Mouse (Mus musculus) heart, postnatal 14 days (tissue): ENCODE results near the gene Trim34a. TPM values are rescaled to one million over a fixed set of nuclear protein-coding genes. Genes with fewer than 3 reads are reported as not detected.
"Not testable (repeated sequence)": the region's sequence is repeated elsewhere in the genome, so short reads cannot be mapped to it uniquely, and the experiment has no call there.

ENCODE experiments used
- DNase-seq, 2 experiments: peaks; one replicate each; pipeline ENCODE4 v3.0.0; 2021 to 2022
- intact Hi-C: fragments of 180-260 bp; cut with DNase I; formaldehyde crosslinking; loops from one replicate; pipeline ENCODE4 v1.15.1; 2025
- long read RNA-seq, 2 experiments: library from polyadenylated mRNA; stranded (forward); transcript quantifications; one replicate each; pipeline ENCODE4 v2.0.0; 2021
- total RNA-seq, 2 experiments: library from RNA; stranded (reverse); gene quantifications; 2 replicates each; pipeline ENCODE4 v1.2.3; 2021

The Trim34a gene
- total RNA-seq = 1 to 10 TPM; 3.7 to 3.8 TPM
- long read RNA-seq, experiment 1, partial matches to known transcripts = 1 of 5 reads
- long read RNA-seq, experiment 1, other reads (novel, unspliced or antisense) = 1 of 5 reads
- long read RNA-seq, experiment 2, partial matches to known transcripts = 0 of 6 reads
- long read RNA-seq, experiment 2, other reads (novel, unspliced or antisense) = 1 of 6 reads

GRCm38 (mm10) chr7:104244287-104245181, at the start of gene Trim34a:
TSS of gene Trim34a (plus strand) at chr7:104244457.
- intact Hi-C loops = no loop called here
- DNase-seq = peak; percentile 39 to 60

- intact Hi-C loops = no loop called here
These were observed 48.4 kb upstream of the Trim34a start, which contains the start of gene Olfr649 for GRCm38 (mm10) chr7:104195885-104196284. TSS of gene Olfr649 (minus strand) at chr7:104195985.

GRCm38 (mm10) chr7:104199822-104200221, 44.4 kb upstream of the Trim34a start:
- intact Hi-C loops = loop anchor here (1.0 to 5.0 kb wide), 2 partner anchors 31 to 402 kb away; partner anchors contain the start of gene Olfr655
- peak; percentile 71 to 80 for DNase-seq

More at GRCm38 (mm10) chr7:104195885-104196284, 48.4 kb upstream of the Trim34a start, which contains the start of gene Olfr649:
- DNase-seq = no peak

- intact Hi-C loops = no loop called here
- no peak for DNase-seq
These were observed 38.1 kb upstream of the Trim34a start for GRCm38 (mm10) chr7:104206197-104206596.

- intact Hi-C loops = no loop called here
- no peak for DNase-seq
These were observed 28.2 kb upstream of the Trim34a start for GRCm38 (mm10) chr7:104216011-104216535.

GRCm38 (mm10) chr7:104217881-104218280, 26.4 kb upstream of the Trim34a start:
- intact Hi-C loops = no loop called here
- no peak for DNase-seq

GRCm38 (mm10) chr7:104218701-104219569, 25.3 kb upstream of the Trim34a start, which contains the start of gene Trim6:
TSS of gene Trim6 (plus strand) at chr7:104218793.
- DNase-seq = peak; percentile 81 to 86
- intact Hi-C loops = no loop called here

- intact Hi-C loops = loop anchor here (1.0 kb wide), 1 partner anchor 31 kb away; no protein-coding TSS in a partner anchor
- DNase-seq = peak; percentile 25 to 43
These were observed 13.1 kb upstream of the Trim34a start for GRCm38 (mm10) chr7:104231203-104231602.

GRCm38 (mm10) chr7:104240857-104241256, 3.4 kb upstream of the Trim34a start:
- intact Hi-C loops = no loop called here

GRCm38 (mm10) chr7:104243616-104244015, 641 bp upstream of the Trim34a start:
- intact Hi-C loops = no loop called here
- no peak for DNase-seq

More at GRCm38 (mm10) chr7:104240857-104241256, 3.4 kb upstream of the Trim34a start:
- no peak for DNase-seq

GRCm38 (mm10) chr7:104260380-104260779, 16.1 kb downstream of the Trim34a start:
- DNase-seq, intact Hi-C loops: not testable (repeated sequence)

- DNase-seq, intact Hi-C loops: not testable (repeated sequence)
These were observed 21.1 kb downstream of the Trim34a start for GRCm38 (mm10) chr7:104265335-104265734.

- DNase-seq, intact Hi-C loops: not testable (repeated sequence)
These were observed 35.1 kb downstream of the Trim34a start for GRCm38 (mm10) chr7:104279361-104279760.

- DNase-seq = not testable (repeated sequence)
These were observed 43.6 kb downstream of the Trim34a start, which contains the start of gene Trim5 for GRCm38 (mm10) chr7:104287576-104288443. TSS of gene Trim5 (minus strand) at chr7:104288094.

GRCm38 (mm10) chr7:104290641-104291040, 46.4 kb downstream of the Trim34a start:
- DNase-seq = no peak
- intact Hi-C loops = no loop called here

More at GRCm38 (mm10) chr7:104287576-104288443, 43.6 kb downstream of the Trim34a start, which contains the start of gene Trim5:
- intact Hi-C loops = not testable (repeated sequence)

- intact Hi-C loops = no loop called here
- no peak for DNase-seq
These were observed 47.6 kb downstream of the Trim34a start for GRCm38 (mm10) chr7:104291638-104292400.
